Mouse (Mus musculus): ENCODE measurements around the gene Pdlim5.

- TF ChIP-seq CTCF (IDR thresholded peaks at IDR 0.05; ENCODE audit: low read depth, low read length): no peak
- TF ChIP-seq POLR2A (IDR thresholded peaks at IDR 0.05; ENCODE audit: insufficient read depth, low read length): no peak
- no peak for TF ChIP-seq EP300 (IDR thresholded peaks at IDR 0.05; ENCODE audit: insufficient read depth, low read depth, low read length)
Measured at GRCm38 (mm10) chr3:142333458-142333857, 62.0 kb downstream of the Pdlim5 start.

Data from ES-Bruce4 (cell line).